Mouse (Mus musculus) stomach, postnatal 0 days (tissue): Measurements from ENCODE around the gene Klk1b3. TPM values are rescaled to one million over a fixed set of nuclear protein-coding genes. Genes with fewer than 3 reads are reported as not detected.
"Not testable (repeated sequence)": the region's sequence is repeated elsewhere in the genome, so short reads cannot be mapped to it uniquely, and the experiment has no call there.

Source experiments
- ATAC-seq: fragments of 200-750 bp; cut with Nextera tagmentation; 2 replicates; pipeline ENCODE4 v1.8.0; 2017; ENCODE audit not compliant: low FRiP score, low TSS enrichment
- DNase-seq: peaks from one replicate; pipeline ENCODE4 v3.0.0-alpha.2; 2016; ENCODE audit warnings: low spot score
- H3K27ac ChIP-seq: fragments of 300-500 bp; sonication (generic); replicated peaks from 2 replicates; pipeline ENCODE4 v1.5.1; 2014; ENCODE audit warnings: mild to moderate bottlenecking, control low read depth
- H3K27me3 ChIP-seq: fragments of 300-500 bp; sonication (generic); 2 replicates; pipeline ENCODE4 v1.6.1; 2014; ENCODE audit warnings: low read length; ENCODE audit not compliant: control insufficient read depth, insufficient read depth
- H3K36me3 ChIP-seq: fragments of 300-500 bp; sonication (generic); 2 replicates; pipeline ENCODE4 v1.6.1; 2014; ENCODE audit warnings: low read length, mixed read lengths; ENCODE audit not compliant: control insufficient read depth, insufficient read depth
- H3K4me1 ChIP-seq: fragments of 300-500 bp; sonication (generic); replicated peaks from 2 replicates; pipeline ENCODE4 v1.6.1; 2014; ENCODE audit warnings: antibody characterized with exemption; ENCODE audit not compliant: control insufficient read depth, insufficient read depth
- H3K4me2 ChIP-seq: fragments of 300-500 bp; sonication (generic); replicated peaks from 2 replicates; pipeline ENCODE4 v1.6.1; 2014; ENCODE audit warnings: low read depth, mild to moderate bottlenecking, control low read depth, moderate library complexity
- H3K4me3 ChIP-seq: fragments of 300-500 bp; sonication (generic); 2 replicates; pipeline ENCODE4 v1.5.1; 2014; ENCODE audit warnings: low read depth, low read length, control low read depth
- H3K9ac ChIP-seq: fragments of 300-500 bp; sonication (generic); 2 replicates; pipeline ENCODE4 v1.6.1; 2014; ENCODE audit warnings: mild to moderate bottlenecking, low read length, control low read depth, mixed read lengths
- H3K9me3 ChIP-seq: fragments of 300-500 bp; sonication (generic); 2 replicates; pipeline ENCODE4 v1.6.1; 2016; ENCODE audit warnings: low read length; ENCODE audit not compliant: control insufficient read depth
- CTCF ChIP-seq: IDR thresholded peaks from 2 replicates; pipeline ENCODE4 v1.5.1; 2016; ENCODE audit warnings: antibody characterized with exemption, low read depth, mild to moderate bottlenecking, moderate library complexity
- EP300 ChIP-seq: optimal IDR thresholded peaks from 2 replicates; pipeline ENCODE3; 2016; ENCODE audit warnings: antibody characterized with exemption
- WGBS: fragments of 180-500 bp; shearing (Covaris S2); extraction: QIAGEN DNeasy Blood & Tissue Kit; methylation state at CpG from one replicate; pipeline ENCODE4 v1.1.7; 2014; 5-methylcytosine and 5-hydroxymethylcytosine counted together
- polyA plus RNA-seq: library from polyadenylated mRNA; unstranded; fragments of >200 nt; fragmentation: Nextera tagmentation; extraction: Ambion mirVana; gene quantifications from 2 replicates; pipeline ENCODE4 v1.2.1, GENCODE M21; 2015

Klk1b3 gene
- polyA plus RNA-seq, 1 experiment from 2014 or later = not detected

GRCm38 (mm10) chr7:44208307-44208706 is 10.3 kb downstream of the Klk1b3 start:
- H3K9ac ChIP-seq = no peak overlapping the region
- no peak overlapping the region for H3K27ac ChIP-seq
- no peak overlapping the region for H3K4me2 ChIP-seq
- no peaks in the 10 kb centered on the region for H3K9me3 ChIP-seq
- H3K36me3 ChIP-seq = no peaks in the 10 kb centered on the region
- no peak overlapping the region for H3K4me3 ChIP-seq
- DNase-seq (no peak), ATAC-seq (no peak)
- H3K4me1 ChIP-seq = no peaks in the 10 kb centered on the region
- WGBS = 67% methylated on average over 3 of the region's 3 CpGs
- TF ChIP-seq CTCF = no peak
- no peaks in the 10 kb centered on the region for H3K27me3 ChIP-seq

- H3K4me1 ChIP-seq = no peaks in the 10 kb centered on the region
- H3K4me2 ChIP-seq = no peak within 1 kb of the TSS
- H3K36me3 ChIP-seq = no peaks in the 10 kb centered on the region
- H3K4me3 ChIP-seq = no peak within 1 kb of the TSS
- DNase-seq = no peak
- H3K27ac ChIP-seq = no peak within 1 kb of the TSS
- H3K9me3 ChIP-seq = no peaks in the 10 kb centered on the region
- no peak for ATAC-seq
- WGBS = 74% methylated on average over 1 of the region's 1 CpGs
- TF ChIP-seq CTCF (no peak), EP300 (no peak)
- H3K27me3 ChIP-seq = no peaks in the 10 kb centered on the region
- H3K9ac ChIP-seq = no peak within 1 kb of the TSS
These were observed 17.7 kb downstream of the Klk1b3 start, which contains the start of gene Klk1b5 for GRCm38 (mm10) chr7:44215645-44216044. Gene Klk1b5 (plus strand): TSS chr7:44215945.

DNA sequence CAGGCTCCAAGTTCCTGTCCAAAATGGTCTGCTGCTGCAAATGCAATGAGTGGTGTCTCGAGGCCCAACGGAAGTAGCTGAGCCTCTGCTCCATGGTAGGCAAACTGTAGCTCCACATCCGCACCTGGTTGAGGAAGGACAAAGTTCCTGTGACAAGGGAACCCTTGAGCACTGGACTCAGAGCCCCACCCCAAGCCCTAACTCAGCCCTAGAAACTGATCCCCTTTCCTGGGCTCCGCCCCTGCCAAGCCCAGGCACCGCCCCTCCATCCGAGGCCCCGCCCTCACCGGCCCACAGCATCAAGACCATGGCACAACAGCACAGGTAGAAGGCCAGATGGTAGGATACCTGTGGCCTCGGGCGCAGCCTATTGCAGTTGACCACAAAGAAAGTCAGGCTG is 23.6 kb downstream of the Klk1b3 start:
- not testable (repeated sequence) for H3K36me3 ChIP-seq, H3K4me1 ChIP-seq, ATAC-seq, H3K4me3 ChIP-seq, H3K9me3 ChIP-seq, H3K27ac ChIP-seq, H3K4me2 ChIP-seq, H3K9ac ChIP-seq, H3K27me3 ChIP-seq, DNase-seq
- WGBS = 66% methylated on average over 8 of the region's 10 CpGs

GRCm38 (mm10) chr7:44222335-44222734 is 24.3 kb downstream of the Klk1b3 start:
- WGBS = 74% methylated on average over 5 of the region's 6 CpGs
- H3K36me3 ChIP-seq, H3K9ac ChIP-seq, H3K4me2 ChIP-seq, H3K9me3 ChIP-seq, DNase-seq, H3K27me3 ChIP-seq, H3K4me1 ChIP-seq, H3K27ac ChIP-seq, H3K4me3 ChIP-seq, ATAC-seq: not testable (repeated sequence)

GRCm38 (mm10) chr7:44225076-44225475 is 27.1 kb downstream of the Klk1b3 start, which contains the start of gene Klk1:
Gene Klk1 (plus strand): TSS chr7:44225360.
- H3K4me3 ChIP-seq = no peak within 1 kb of the TSS

GRCm38 (mm10) chr7:44235909-44236308 is 37.9 kb downstream of the Klk1b3 start, which contains the start of gene Gm36864:
Gene Gm36864 (plus strand): TSS chr7:44236177.
- no peak within 1 kb of the TSS for H3K9ac ChIP-seq
- no peak for TF ChIP-seq CTCF
- TF ChIP-seq EP300 = no peak
- H3K9me3 ChIP-seq = no peaks in the 10 kb centered on the region
- no peak for DNase-seq
- H3K4me3 ChIP-seq = no peak within 1 kb of the TSS
- no peak within 1 kb of the TSS for H3K4me2 ChIP-seq
- H3K27me3 ChIP-seq = no peaks in the 10 kb centered on the region
- no peaks in the 10 kb centered on the region for H3K4me1 ChIP-seq
- ATAC-seq = no peak
- 65% methylated on average over 3 of the region's 3 CpGs for WGBS
- H3K36me3 ChIP-seq = no peaks in the 10 kb centered on the region
- H3K27ac ChIP-seq = no peak within 1 kb of the TSS

More at GRCm38 (mm10) chr7:44225076-44225475, 27.1 kb downstream of the Klk1b3 start, which contains the start of gene Klk1:
- no peak for TF ChIP-seq EP300
- TF ChIP-seq CTCF = no peak
- DNase-seq (peak; percentile 29), ATAC-seq (no peak)
- no peak within 1 kb of the TSS for H3K4me2 ChIP-seq
- 18% methylated on average over 1 of the region's 1 CpGs for WGBS
- no peaks in the 10 kb centered on the region for H3K36me3 ChIP-seq
- no peaks in the 10 kb centered on the region for H3K4me1 ChIP-seq
- no peak within 1 kb of the TSS for H3K9ac ChIP-seq
- H3K27me3 ChIP-seq = no peaks in the 10 kb centered on the region
- H3K27ac ChIP-seq = no peak within 1 kb of the TSS
- no peaks in the 10 kb centered on the region for H3K9me3 ChIP-seq
